Mouse (Mus musculus): Measurements from ENCODE around the gene Ptpn22. TPM values are rescaled to one million over a fixed set of nuclear protein-coding genes. Genes with fewer than 3 reads are reported as not detected.

Ptpn22 gene
- total and polyA plus RNA-seq, 2 experiments: 0.78 to 0.83 TPM

GRCm38 (mm10) chr3:103862721-103863220, 3.2 kb downstream of the Ptpn22 start:
- WGBS: 77% methylated on average over 4 of the region's 4 CpGs
- H3K79me2 ChIP-seq (ENCODE audit: control insufficient read depth, insufficient read depth, low read length): no peaks in the 10 kb centered on the region
- no peak overlapping the region for H3K9ac ChIP-seq (ENCODE audit: low read depth, low read length)
- H3K36me3 ChIP-seq (ENCODE audit: control insufficient read depth, insufficient read depth, low read length): no peaks in the 10 kb centered on the region
- no peak overlapping the region for H3K27ac ChIP-seq (replicated peaks; ENCODE audit: insufficient read depth, low read depth, low read length)
- DNase-seq (ENCODE audit: extremely low read depth, low read depth, low spot score): peak; percentile 70
- peaks cover 2% of the 10 kb centered on the region; the same call in 1 of the 2 replicates for H3K4me1 ChIP-seq (ENCODE audit: control insufficient read depth, insufficient read depth, low read length)
- no peak overlapping the region for H3K4me3 ChIP-seq (ENCODE audit: insufficient read depth, low read depth, low read length)
- H3K27me3 ChIP-seq (ENCODE audit: control insufficient read depth, insufficient read depth, low read length): no peaks in the 10 kb centered on the region
- no peak for TF ChIP-seq CTCF (IDR thresholded peaks at IDR 0.05; ENCODE audit: low read depth, low read length)
- TF ChIP-seq POLR2A (IDR thresholded peaks at IDR 0.05; ENCODE audit: extremely low read depth, insufficient read depth, low read length): no peak

- Histone ChIP-seq H3K79me2 (ENCODE audit: control insufficient read depth, insufficient read depth, low read length) (no peaks in the 10 kb centered on the region), H3K36me3 (ENCODE audit: control insufficient read depth, insufficient read depth, low read length) (no peaks in the 10 kb centered on the region), H3K4me1 (ENCODE audit: control insufficient read depth, insufficient read depth, low read length) (peaks cover 2% of the 10 kb centered on the region; the same call in 1 of the 2 replicates), H3K9ac (ENCODE audit: low read depth, low read length) (no peak overlapping the region), H3K27me3 (ENCODE audit: control insufficient read depth, insufficient read depth, low read length) (no peaks in the 10 kb centered on the region), H3K27ac (replicated peaks; ENCODE audit: insufficient read depth, low read depth, low read length) (no peak overlapping the region), H3K4me3 (ENCODE audit: insufficient read depth, low read depth, low read length) (no peak overlapping the region)
- WGBS: 41% methylated on average over 6 of the region's 6 CpGs
- DNase-seq (ENCODE audit: extremely low read depth, low read depth, low spot score): peak; percentile 86
- no peak for TF ChIP-seq POLR2A (IDR thresholded peaks at IDR 0.05; ENCODE audit: extremely low read depth, insufficient read depth, low read length)
- no peak for TF ChIP-seq CTCF (IDR thresholded peaks at IDR 0.05; ENCODE audit: low read depth, low read length)
Measured at GRCm38 (mm10) chr3:103864200-103864599, 4.6 kb downstream of the Ptpn22 start.

GRCm38 (mm10) chr3:103867424-103867971, 7.9 kb downstream of the Ptpn22 start:
- whole genome bisulfite sequencing: 85% methylated on average over 5 of the region's 5 CpGs

GRCm38 (mm10) chr3:103868008-103868407, 8.4 kb downstream of the Ptpn22 start:
- no peak for DNase-seq (ENCODE audit: extremely low read depth, low read depth, low spot score)

More at GRCm38 (mm10) chr3:103867424-103867971, 7.9 kb downstream of the Ptpn22 start:
- Histone ChIP-seq H3K27ac (replicated peaks; ENCODE audit: insufficient read depth, low read depth, low read length) (no peak overlapping the region), H3K79me2 (ENCODE audit: control insufficient read depth, insufficient read depth, low read length) (no peaks in the 10 kb centered on the region), H3K36me3 (ENCODE audit: control insufficient read depth, insufficient read depth, low read length) (no peaks in the 10 kb centered on the region), H3K27me3 (ENCODE audit: control insufficient read depth, insufficient read depth, low read length) (no peaks in the 10 kb centered on the region), H3K4me1 (ENCODE audit: control insufficient read depth, insufficient read depth, low read length) (peaks cover 2% of the 10 kb centered on the region; the same call in 1 of the 2 replicates), H3K9ac (ENCODE audit: low read depth, low read length) (no peak overlapping the region), H3K4me3 (ENCODE audit: insufficient read depth, low read depth, low read length) (no peak overlapping the region)
- no peak for DNase-seq (ENCODE audit: extremely low read depth, low read depth, low spot score)
- no peak for TF ChIP-seq CTCF (IDR thresholded peaks at IDR 0.05; ENCODE audit: low read depth, low read length)
- TF ChIP-seq POLR2A (IDR thresholded peaks at IDR 0.05; ENCODE audit: extremely low read depth, insufficient read depth, low read length): no peak

GRCm38 (mm10) chr3:103872663-103873098, 13.1 kb downstream of the Ptpn22 start:
- Histone ChIP-seq H3K9ac (ENCODE audit: low read depth, low read length) (no peak overlapping the region), H3K27me3 (ENCODE audit: control insufficient read depth, insufficient read depth, low read length) (no peaks in the 10 kb centered on the region), H3K4me3 (ENCODE audit: insufficient read depth, low read depth, low read length) (no peak overlapping the region), H3K4me1 (ENCODE audit: control insufficient read depth, insufficient read depth, low read length) (peaks cover 2% of the 10 kb centered on the region; the same call in 1 of the 2 replicates), H3K36me3 (ENCODE audit: control insufficient read depth, insufficient read depth, low read length) (no peaks in the 10 kb centered on the region), H3K27ac (replicated peaks; ENCODE audit: insufficient read depth, low read depth, low read length) (no peak overlapping the region), H3K79me2 (ENCODE audit: control insufficient read depth, insufficient read depth, low read length) (no peaks in the 10 kb centered on the region)
- TF ChIP-seq CTCF (IDR thresholded peaks at IDR 0.05; ENCODE audit: low read depth, low read length): no peak
- TF ChIP-seq POLR2A (IDR thresholded peaks at IDR 0.05; ENCODE audit: extremely low read depth, insufficient read depth, low read length): no peak
- peak; percentile 29 for DNase-seq (ENCODE audit: extremely low read depth, low read depth, low spot score)
- 51% methylated on average over 3 of the region's 3 CpGs for WGBS

More at GRCm38 (mm10) chr3:103868008-103868407, 8.4 kb downstream of the Ptpn22 start:
- no peak for TF ChIP-seq CTCF (IDR thresholded peaks at IDR 0.05; ENCODE audit: low read depth, low read length)
- TF ChIP-seq POLR2A (IDR thresholded peaks at IDR 0.05; ENCODE audit: extremely low read depth, insufficient read depth, low read length): no peak
- 77% methylated on average over 4 of the region's 4 CpGs for WGBS
- H3K27ac ChIP-seq (replicated peaks; ENCODE audit: insufficient read depth, low read depth, low read length): no peak overlapping the region
- no peak overlapping the region for H3K9ac ChIP-seq (ENCODE audit: low read depth, low read length)
- peaks cover 4% of the 10 kb centered on the region; the same call in 1 of the 2 replicates for H3K4me1 ChIP-seq (ENCODE audit: control insufficient read depth, insufficient read depth, low read length)
- no peak overlapping the region for H3K4me3 ChIP-seq (ENCODE audit: insufficient read depth, low read depth, low read length)
- H3K36me3 ChIP-seq (ENCODE audit: control insufficient read depth, insufficient read depth, low read length): no peaks in the 10 kb centered on the region
- H3K79me2 ChIP-seq (ENCODE audit: control insufficient read depth, insufficient read depth, low read length): no peaks in the 10 kb centered on the region
- H3K27me3 ChIP-seq (ENCODE audit: control insufficient read depth, insufficient read depth, low read length): no peaks in the 10 kb centered on the region

- H3K27me3 ChIP-seq (ENCODE audit: control insufficient read depth, insufficient read depth, low read length): no peaks in the 10 kb centered on the region
- H3K27ac ChIP-seq (replicated peaks; ENCODE audit: insufficient read depth, low read depth, low read length): no peak overlapping the region
- H3K79me2 ChIP-seq (ENCODE audit: control insufficient read depth, insufficient read depth, low read length): no peaks in the 10 kb centered on the region
- H3K4me3 ChIP-seq (ENCODE audit: insufficient read depth, low read depth, low read length): no peak overlapping the region
- peaks cover 2% of the 10 kb centered on the region; the same call in 1 of the 2 replicates for H3K4me1 ChIP-seq (ENCODE audit: control insufficient read depth, insufficient read depth, low read length)
- WGBS: 65% methylated on average over 7 of the region's 7 CpGs
- no peak for DNase-seq (ENCODE audit: extremely low read depth, low read depth, low spot score)
- H3K9ac ChIP-seq (ENCODE audit: low read depth, low read length): no peak overlapping the region
- H3K36me3 ChIP-seq (ENCODE audit: control insufficient read depth, insufficient read depth, low read length): no peaks in the 10 kb centered on the region
- TF ChIP-seq CTCF (IDR thresholded peaks at IDR 0.05; ENCODE audit: low read depth, low read length) (no peak), POLR2A (IDR thresholded peaks at IDR 0.05; ENCODE audit: extremely low read depth, insufficient read depth, low read length) (no peak)
Measured at GRCm38 (mm10) chr3:103874329-103874728, 14.7 kb downstream of the Ptpn22 start.

Measured in liver, adult 2 months (tissue).